Mouse (Mus musculus): Measurements from ENCODE around the gene Gsx2.

Gene Gsx2

DNA sequence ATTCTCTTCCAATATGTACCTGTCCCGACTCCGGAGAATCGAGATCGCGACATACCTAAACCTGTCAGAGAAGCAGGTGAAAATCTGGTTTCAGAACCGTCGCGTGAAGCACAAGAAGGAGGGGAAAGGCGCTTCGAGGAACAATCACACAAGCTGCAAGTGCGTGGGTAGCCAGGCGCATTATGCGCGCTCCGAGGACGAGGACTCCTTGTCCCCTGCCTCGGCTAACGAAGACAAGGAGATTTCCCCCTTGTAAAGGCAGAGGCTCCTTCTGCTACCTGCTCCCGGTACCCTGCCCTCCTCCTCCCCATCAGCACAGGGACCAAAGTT, 1.6 kb downstream of the Gsx2 start:
- no peak for DNase-seq

DNA sequence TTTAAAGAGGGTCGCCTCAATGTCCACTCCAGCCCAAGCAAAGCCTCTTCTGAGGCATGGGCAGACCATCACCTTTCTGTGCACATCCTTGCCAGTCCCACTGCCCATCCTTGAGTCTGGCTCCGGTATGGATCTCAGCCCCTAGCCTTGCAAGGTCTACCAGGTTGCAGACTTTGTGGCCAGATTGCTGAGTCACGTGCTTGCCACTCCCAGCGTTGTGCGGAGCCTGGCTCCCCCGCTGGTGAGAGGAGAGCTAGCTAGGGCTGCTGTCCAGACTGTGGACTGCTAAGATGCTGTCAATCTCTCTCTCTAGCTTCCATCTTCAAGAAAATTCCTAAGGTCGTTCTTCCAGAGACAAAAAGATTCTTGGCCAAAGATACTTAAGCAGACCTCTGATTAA, 4.2 kb downstream of the Gsx2 start:
- DNase-seq = no peak

DNA sequence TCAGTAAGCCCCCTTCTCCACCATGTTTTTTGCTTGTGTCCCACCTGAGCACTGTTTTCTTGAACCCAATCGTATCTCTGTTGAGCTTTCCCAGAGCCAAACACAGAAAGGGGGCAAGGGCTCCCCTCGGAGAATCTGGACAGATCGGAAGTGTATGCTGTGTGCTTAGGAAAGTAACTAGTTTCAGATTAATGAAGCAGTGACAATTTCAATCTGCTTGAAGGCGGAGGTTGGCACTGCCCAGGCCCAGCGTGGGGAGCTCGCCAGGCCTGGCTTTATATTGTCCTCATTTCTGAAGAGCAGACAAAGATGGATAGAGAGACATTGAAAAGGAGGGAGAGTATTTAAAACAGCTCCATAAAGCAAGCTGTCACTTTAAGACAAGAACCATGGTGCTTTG, 7.0 kb downstream of the Gsx2 start:
- no peak for DNase-seq

DNA sequence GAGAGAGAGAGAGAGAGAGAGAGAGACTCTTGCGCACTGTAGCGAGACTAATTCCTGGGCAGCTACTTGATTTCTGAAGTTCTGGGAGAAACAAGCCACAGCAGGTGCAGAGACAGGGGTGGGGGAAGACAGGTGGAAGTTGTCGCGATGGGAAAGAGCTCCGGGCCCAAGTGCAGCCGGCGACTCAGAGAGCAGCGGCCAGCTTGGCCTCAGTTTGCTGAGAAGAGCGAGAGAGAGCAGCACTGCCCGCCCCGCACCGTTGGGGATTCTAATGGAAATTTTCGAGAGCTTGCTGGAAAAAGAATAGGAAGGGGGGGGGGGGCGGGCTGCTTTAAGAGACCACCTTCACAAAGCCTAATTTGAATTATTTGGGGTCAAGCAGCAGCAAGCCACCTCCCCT, 7.7 kb downstream of the Gsx2 start:
- DNase-seq = no peak

DNA sequence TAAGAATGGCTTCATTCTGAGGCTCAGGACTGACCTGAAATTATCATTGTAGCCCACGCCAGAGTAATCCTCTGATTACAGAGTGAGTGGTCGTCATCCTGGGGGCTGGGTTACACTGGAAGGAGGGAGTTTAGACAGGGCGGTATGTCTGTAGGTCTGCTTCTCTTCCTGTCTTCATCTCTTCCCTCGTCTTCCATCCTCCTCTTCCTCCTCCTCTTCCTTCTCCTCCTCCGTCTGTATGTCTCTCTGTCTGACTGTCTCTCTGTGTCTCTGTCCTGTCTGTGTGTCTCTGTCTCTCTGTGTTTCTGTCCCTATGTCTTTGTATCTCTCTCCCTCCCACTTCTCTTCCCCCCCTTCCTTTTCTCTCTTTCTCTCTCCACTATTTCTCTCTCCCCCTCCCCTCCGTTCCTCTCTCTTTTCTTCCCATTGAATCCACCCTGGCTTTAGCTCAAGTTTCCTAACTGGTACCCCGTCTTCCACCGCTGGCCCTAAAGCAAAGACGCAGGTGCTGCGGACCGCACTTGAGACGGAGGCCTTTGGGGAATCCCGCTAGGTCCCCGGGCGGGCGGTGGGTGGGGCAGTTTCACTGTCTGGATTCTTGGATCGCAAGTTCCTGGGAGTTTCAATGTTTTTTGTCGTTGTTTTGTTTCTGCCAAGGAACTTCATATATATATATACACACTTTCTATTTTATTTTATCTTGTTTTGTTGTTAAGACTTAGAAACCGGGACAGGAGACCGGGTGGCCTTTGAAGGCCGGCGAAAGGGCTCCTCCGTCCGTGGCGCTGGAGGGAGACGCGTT, 8.4 kb downstream of the Gsx2 start:
- DNase-seq = no peak

DNA sequence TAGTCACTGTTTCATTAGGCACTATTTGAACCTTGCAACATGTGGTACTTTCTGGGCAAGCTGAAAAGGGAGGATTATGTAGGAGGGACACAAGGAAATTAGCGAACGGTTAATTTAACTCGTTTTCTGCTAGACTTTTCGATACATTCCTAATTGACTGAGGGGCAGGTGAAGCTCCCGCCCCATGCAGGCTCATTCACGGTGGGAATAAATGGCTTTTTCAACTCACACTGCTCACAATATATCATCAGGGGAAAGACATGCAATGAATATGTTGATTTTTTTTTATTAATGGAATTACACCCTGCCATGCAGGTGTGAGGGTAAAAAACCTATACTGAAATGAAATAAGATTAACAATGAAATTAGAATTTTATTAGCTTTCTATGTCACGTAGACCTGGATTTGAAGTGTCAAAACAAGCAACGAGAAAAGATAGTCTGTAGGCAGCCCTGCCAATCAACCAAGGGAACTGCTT, 9.0 kb downstream of the Gsx2 start:
- DNase-seq = no peak

DNA sequence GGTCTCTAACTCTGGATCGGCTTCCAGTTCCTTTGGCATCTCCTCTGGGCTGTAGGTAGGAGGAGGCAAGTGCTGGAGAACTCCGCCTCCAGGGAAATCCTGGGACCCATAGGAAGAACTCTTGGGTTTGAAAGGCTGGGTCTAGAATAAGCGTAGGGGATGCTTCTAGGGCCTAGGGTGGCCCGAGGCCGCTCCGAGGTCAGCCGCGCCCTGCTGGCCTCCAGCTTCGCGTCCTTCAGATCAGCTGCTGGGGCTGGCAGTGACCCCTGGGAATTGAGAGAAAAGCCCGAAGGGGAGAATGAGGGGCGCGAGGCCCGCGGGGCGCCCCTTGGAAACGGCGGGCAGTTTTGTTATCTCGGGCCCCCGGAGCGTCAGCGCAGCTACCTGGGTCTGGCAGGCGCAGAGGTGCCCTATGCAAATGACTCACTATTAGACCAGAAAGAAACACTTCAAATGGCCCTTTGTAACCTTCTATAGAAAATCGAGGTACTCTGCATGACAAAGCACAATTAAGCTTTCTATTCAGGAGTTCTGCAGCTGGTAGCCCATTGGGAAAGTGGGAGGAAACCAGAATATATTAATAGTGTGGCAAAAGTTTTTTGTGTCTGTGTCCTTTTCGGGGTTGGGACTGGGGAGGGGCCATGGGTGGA, 9.6 kb downstream of the Gsx2 start:
- no peak for DNase-seq

DNA sequence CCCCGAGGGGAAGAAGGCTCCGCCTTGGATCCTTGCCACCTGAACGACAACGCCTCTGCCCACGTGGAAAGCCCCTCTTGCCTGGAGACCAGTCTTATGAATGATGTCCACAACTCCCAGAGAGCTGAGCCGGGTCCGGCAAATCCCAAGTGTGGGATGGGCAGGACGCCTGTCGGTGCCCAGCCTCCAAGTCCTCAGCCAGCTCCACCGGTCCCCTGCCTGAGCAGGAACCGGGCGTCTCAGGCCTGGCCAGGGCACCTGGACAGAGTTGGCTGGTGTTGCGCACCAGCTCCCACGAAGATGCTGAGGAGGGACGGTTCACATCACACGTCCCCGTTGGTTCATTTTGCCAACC, 10.1 kb downstream of the Gsx2 start:
- no peak for DNase-seq

DNA sequence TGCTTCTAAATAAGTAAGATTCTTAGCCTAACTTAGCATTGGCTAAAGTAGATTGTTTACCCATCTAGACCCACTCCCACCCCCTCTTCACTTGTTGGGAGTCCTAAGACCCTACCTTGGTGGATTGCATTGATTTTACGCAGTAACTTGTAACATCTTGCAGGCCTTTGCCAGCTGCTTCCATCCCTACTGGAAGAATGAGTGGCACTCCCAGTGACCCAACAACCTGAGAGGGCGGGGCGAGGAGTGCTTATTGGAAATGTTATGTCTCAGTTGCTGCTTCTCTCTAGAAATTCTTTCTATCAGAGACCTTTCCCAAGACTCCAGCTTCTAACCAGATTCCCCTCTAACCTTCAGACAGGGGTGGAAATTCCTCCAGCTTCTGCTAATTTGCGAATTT, 10.5 kb downstream of the Gsx2 start:
- no peak for DNase-seq

DNA sequence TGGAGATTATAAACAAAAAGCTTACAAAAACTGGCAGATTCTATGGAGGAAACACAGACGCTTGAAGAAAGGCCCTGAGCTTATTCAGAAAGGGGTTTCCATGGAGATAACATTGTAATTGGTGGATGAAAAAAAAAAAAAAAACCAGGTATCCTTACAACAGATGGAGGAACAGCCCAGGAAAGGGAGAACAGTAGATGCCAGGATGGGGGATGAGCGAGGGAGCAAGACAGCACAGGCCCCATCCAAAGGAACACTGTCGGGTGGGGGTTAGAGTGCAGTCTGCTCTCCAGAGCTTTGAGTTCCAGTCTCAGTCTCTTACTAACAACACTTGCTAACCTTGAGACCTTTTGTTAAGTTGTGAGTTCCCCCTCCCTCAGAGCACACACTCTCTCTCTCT, 31.1 kb downstream of the Gsx2 start:
- DNase-seq = no peak

DNA sequence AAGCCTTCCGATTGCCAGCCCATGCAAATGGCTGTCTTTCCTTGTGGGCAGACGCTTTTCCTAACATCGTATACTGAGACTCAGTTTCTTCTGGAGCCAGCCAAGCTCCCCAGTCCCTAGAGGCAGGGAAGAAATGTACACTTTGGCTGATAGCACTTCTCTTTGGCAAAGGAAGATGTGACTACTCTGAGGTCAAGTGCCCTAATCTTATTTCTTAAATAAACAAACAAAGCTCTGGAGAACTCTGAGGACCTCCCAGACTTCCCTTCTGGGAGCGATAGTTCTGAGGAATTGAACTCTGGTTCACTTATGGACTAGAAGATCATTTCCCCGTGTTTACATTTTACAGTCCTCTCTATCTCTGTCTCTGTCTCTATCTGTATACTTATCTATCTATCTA, 34.0 kb downstream of the Gsx2 start:
- DNase-seq = no peak

DNA sequence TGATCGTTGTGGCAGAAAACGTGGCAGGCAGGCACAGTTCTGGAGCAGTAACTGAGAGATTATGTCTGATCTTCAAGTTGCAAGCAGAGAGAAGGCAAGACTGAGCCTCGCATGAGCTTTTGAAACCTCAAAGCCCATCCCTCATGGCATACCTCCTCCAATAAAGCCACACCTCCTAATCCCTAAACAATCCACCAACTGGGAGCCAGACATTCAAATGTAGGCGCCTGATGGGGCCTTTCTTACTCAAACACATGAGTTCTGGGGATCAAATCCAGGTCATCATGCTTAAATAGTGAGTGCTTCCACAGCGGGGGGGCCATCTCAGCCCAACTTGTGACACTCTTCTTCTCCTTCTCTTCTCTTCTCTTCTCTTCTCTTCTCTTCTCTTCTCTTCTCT, 36.4 kb downstream of the Gsx2 start:
- DNase-seq = peak; percentile 8

DNA sequence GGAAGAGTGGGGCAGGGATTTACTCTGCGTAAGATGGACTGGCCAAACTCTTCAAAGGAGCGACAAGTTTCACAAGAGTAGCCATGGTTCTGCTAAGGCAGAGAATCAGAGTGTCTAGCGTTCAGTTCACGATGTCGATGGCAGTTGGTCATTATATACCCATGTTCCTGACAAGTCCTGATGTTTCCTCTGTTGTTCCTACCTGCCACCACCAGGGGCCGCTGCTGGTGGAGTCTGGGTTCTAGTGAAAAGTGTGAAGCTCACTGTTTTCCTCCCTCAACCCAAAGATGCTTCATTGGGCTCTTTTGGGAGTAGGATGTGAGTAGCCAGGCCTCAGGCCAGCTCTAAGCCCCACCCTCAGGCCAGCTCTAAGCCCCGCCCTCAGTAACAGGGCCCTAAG, 43.4 kb downstream of the Gsx2 start:
- DNase-seq = peak; percentile 39

DNA sequence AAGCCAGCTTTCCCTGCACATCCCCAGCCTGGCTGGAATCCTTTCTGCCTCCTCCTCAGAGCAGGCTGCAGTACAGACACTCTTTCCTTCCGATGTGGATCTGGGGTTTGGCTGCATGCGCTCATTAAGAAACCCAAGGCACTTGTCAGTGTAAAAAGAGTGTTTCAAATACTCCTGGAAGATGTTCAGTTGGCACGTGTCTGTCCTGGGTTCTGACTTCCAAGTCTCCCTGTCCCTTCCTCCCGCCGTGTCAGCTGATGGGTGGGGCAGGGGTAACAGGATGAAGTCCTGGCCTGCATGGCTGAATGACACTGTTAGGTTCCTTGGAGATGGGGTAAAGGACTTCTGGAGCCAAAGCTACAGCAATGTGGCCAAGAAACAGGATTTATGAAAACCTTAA, 46.2 kb downstream of the Gsx2 start:
- DNase-seq = no peak

All from retina, postnatal 1 day (tissue).